Mouse (Mus musculus) bone marrow macrophage, adult 2 months (primary cell): ENCODE results near the gene Col4a1. TPM values are rescaled to one million over a fixed set of nuclear protein-coding genes. Genes with fewer than 3 reads are reported as not detected.

ENCODE experiments used
- H3K27ac ChIP-seq: 2 replicates; pipeline ENCODE4 v1.5.1; 2012; ENCODE audit warnings: low read depth, low read length; ENCODE audit not compliant: insufficient read depth
- H3K4me1 ChIP-seq: 2 replicates; pipeline ENCODE4 v1.6.1; 2012; ENCODE audit warnings: low read length; ENCODE audit not compliant: control insufficient read depth, insufficient read depth
- H3K4me3 ChIP-seq: 2 replicates; pipeline ENCODE4 v1.5.1; 2012; ENCODE audit warnings: mild to moderate bottlenecking, low read length, moderate library complexity; ENCODE audit not compliant: insufficient read depth
- CTCF ChIP-seq: IDR thresholded peaks from 2 replicates; pipeline ENCODE4 v1.5.1; 2012; ENCODE audit warnings: low read depth, mild to moderate bottlenecking, low read length, moderate library complexity
- POLR2A ChIP-seq: IDR thresholded peaks from 2 replicates; pipeline ENCODE4 v1.6.1; 2012; ENCODE audit warnings: mild to moderate bottlenecking, low read depth, low read length, borderline replicate concordance
- polyA plus RNA-seq: library from polyadenylated mRNA; stranded (reverse); fragments of >200 nt; gene quantifications from 2 replicates; pipeline ENCODE4 v1.2.4, GENCODE M21; 2012; ENCODE audit not compliant: missing spikeins, insufficient read depth, insufficient read length

Col4a1 gene
- polyA plus RNA-seq, 1 experiment, result 7.2 TPM

DNA sequence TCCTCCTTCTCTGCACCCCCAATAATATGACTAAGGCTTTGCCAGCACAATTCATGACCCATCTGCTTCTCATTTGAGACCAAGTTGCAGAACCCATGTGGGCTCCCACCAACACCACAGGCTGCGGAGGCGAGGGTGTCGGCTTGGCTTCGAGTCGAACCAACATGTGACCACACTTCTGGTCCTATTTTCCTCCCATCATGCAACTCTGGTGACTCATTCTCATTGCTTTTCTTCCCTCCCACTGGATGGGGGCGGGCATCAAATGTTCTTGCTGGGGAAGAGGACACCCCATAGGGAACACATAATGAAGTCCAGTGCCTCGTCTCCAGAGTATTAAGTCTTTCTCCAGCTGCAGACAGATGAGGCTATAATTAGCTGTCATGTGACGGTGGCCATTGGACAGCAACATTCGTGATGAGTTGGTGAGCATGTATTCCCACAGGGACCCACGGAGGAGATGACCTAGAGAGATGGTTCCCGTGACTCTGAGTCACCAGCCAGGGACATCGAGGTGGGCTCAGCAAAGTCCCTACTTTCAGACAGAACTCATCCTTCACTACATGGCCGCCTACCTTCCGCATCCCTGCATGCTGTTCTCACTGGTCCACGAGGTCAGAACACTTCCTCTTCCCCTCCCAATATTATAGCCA, 39.0 kb downstream of the Col4a1 start:
- TF ChIP-seq POLR2A (no peak), CTCF (no peak)
- Histone ChIP-seq H3K27ac (no peak overlapping the region), H3K4me3 (no peak overlapping the region), H3K4me1 (no peaks in the 10 kb centered on the region)

DNA sequence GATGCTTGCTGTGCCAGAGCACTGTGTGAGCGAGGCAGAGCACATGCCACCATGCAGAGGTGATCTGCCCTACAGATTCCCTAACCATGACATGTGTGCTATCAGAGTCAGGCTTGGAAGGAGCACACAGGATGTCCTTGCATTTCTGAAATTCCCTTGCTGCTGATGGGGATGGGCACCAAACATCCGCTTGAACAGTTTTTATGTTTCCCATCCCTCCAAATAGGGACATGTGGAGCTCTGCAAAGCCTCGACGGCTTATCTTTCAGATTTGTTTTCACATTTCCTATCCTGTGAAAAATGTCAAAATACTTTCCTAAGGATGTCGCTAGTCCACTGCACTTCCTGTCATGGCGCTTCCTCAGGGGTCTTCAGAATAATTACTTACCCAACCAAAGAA, 40.4 kb downstream of the Col4a1 start:
- Histone ChIP-seq H3K27ac (no peak overlapping the region), H3K4me3 (no peak overlapping the region), H3K4me1 (no peaks in the 10 kb centered on the region)
- TF ChIP-seq CTCF, result no peak
- TF ChIP-seq POLR2A, result no peak

DNA sequence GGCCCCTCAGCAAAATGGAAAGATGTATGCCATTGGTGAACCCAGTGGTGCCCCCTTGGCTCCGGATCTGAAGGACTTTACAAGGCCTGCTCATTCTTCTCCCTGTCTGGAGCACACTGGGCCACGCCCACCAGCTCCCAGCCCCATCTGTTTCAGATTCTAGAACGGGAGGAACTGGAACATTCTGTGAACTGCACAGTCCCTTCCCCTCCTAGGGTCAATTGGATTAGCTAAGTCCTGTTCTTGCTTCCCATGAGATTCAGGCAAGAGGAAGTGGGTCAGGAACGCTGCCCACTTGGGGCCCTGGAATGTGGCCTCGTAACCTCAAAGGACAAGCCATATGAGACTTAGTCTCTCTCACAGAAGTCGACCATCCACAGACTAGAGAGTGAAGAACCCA, 41.8 kb downstream of the Col4a1 start:
- Histone ChIP-seq H3K27ac (no peak overlapping the region), H3K4me3 (no peak overlapping the region), H3K4me1 (no peaks in the 10 kb centered on the region)
- no peak for TF ChIP-seq POLR2A
- TF ChIP-seq CTCF, result no peak

DNA sequence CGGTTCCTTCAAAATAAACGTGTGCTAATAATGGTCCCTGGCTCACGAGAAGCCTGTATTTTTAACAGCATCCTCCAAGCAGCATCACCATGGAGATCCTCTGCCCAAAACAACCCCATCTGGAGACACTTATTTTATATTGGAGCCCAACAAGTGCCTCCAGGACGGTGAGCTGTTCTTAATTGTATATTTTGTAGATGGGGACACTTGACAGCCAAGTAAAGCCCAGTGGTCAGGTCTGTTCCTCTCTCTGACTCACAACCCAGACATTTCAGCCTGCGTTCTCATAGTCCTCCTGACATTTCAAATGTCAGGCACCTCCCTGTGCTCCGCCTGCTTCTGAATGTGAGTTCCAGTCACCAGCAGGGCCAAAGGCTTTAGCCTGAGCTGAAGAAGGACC, 43.9 kb downstream of the Col4a1 start:
- Histone ChIP-seq H3K27ac (no peak overlapping the region), H3K4me1 (no peaks in the 10 kb centered on the region), H3K4me3 (no peak overlapping the region)
- no peak for TF ChIP-seq CTCF
- no peak for TF ChIP-seq POLR2A

DNA sequence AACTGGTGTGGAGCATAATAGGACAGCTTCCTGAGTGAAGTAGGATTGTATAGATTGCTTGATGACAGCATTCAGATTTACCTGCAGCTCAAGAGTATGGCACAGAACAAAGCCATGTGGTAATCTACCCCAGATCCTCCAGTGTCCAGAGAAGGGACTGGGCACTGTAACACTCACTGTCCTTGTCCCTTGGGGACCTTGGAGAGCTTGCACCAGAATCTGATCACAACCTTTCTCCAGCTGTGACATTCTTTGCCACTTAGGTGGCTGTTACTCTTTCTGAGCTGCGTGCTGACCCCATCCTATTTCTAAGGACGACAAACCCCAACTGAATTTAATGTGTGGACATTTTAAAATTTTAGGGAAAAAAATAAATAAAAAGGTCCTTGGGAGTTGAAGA, 46.2 kb downstream of the Col4a1 start:
- no peak overlapping the region for H3K4me3 ChIP-seq
- H3K27ac ChIP-seq, result no peak overlapping the region
- H3K4me1 ChIP-seq, result no peaks in the 10 kb centered on the region
- TF ChIP-seq CTCF (no peak), POLR2A (no peak)

DNA sequence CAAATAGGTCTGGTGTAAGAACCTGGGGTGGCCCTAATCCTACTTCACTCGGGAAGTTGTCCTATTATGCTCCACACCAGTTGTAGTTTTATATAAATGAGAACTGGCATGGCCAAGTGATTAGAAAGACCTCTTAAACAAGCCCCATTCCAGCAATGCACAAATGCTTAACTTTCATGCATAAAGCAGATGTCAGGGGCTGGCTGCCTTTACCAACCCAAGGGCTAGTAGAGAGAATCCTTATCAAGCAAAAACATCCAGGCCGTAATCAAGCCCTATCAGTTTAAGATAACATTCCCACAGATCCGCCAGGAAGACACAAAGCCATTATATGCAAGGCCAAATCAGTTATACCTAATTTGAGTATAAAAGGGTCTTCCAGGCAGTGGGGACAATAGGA, 46.7 kb downstream of the Col4a1 start:
- Histone ChIP-seq H3K4me1 (no peaks in the 10 kb centered on the region), H3K27ac (no peak overlapping the region), H3K4me3 (no peak overlapping the region)
- no peak for TF ChIP-seq CTCF
- TF ChIP-seq POLR2A, result no peak

DNA sequence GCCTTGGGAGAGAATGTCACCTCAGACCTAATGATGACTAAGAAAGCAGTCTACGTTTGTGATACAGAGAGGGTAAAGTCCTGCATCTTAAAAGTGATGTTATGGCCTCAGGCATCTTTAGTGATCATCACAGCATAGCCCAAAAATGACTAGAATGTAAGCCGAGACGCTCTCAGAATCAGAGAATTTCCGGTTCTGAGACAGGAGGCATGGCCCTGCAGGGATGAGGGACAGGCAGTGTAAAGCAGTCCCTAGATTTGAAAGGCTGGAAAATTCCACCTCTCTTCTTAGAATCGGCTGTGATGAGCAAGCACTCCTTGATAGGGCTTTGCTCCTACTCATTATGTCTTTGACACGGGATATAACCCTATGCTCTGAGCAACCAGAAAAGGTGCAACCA, 48.8 kb downstream of the Col4a1 start:
- H3K27ac ChIP-seq, result no peak overlapping the region
- TF ChIP-seq CTCF (no peak), POLR2A (no peak)
- no peak overlapping the region for H3K4me3 ChIP-seq
- H3K4me1 ChIP-seq, result no peaks in the 10 kb centered on the region

DNA sequence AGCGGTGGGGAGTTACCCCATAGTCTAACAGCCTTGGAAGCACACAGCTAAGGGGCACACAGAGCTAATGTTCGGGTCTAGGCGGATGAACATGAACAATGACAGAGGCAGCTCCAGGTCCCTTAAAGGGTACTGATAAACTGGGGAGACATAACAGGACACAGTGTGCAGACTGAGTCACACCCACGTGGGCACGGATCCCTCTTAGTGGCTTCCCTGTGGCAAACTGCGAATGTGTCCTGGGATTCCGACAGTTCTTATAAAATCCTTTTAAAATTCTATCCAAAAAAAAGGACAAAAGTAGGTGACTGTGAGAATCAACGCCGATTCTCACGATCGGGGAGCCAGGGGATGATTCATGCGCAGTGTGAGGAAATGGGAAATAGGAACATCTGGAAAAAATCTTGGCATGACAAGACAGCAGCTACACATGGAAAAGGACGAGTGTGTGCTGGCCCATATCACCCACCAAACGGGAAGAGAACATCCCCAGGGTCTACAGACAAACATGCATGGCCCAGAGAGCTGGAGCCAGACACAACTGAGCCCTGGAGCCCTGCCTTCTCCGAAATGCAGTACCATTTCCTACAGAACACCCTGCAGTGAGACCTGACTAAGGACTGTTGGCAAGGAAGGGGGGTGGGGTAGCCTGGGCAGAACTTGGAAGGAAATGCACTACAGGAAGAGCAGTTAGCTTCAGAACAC, 50.4 kb downstream of the Col4a1 start:
- H3K27ac ChIP-seq, result no peak overlapping the region
- TF ChIP-seq POLR2A, result no peak
- no peak overlapping the region for H3K4me3 ChIP-seq
- no peaks in the 10 kb centered on the region for H3K4me1 ChIP-seq

DNA sequence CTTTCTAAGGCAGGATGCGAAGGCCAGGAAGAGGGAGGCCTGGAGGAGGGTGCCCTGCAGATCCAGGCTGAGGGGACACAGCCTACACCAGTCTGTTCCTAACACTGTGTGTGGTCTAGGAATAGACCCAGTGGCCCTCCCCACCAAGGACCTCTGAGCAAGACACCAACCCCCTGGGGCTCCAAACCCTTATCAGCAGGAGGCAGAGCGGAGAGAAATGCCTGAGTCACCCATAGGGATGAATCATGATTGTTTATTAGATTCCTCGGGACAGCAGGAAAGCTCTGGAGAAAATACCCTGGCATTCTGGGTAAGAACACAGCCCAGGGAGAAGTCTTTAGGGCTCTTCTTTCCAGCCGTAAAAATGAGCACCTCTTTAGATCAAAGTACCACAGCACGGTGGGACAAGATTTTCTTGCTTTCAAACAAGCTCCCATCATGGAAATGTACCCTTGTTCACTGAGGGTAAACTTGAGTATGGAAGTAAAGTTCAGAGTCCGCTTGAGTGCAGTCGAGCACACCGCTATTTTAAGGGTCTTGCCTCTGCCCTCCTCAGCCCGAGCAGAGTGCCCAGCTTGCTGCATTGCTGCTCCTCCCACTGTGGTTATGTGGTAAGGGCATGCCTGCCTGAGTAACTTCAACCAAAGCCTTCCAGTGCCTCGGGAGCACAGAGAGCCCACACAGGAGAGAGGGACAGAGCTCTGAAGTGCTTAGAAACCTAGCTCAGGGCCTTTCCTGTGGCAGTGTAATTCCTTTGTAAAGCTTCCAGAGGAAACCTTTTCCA, 52.6 kb downstream of the Col4a1 start:
- Histone ChIP-seq H3K4me3 (no peak overlapping the region), H3K4me1 (no peaks in the 10 kb centered on the region), H3K27ac (no peak overlapping the region)
- TF ChIP-seq CTCF (no peak), POLR2A (no peak)

DNA sequence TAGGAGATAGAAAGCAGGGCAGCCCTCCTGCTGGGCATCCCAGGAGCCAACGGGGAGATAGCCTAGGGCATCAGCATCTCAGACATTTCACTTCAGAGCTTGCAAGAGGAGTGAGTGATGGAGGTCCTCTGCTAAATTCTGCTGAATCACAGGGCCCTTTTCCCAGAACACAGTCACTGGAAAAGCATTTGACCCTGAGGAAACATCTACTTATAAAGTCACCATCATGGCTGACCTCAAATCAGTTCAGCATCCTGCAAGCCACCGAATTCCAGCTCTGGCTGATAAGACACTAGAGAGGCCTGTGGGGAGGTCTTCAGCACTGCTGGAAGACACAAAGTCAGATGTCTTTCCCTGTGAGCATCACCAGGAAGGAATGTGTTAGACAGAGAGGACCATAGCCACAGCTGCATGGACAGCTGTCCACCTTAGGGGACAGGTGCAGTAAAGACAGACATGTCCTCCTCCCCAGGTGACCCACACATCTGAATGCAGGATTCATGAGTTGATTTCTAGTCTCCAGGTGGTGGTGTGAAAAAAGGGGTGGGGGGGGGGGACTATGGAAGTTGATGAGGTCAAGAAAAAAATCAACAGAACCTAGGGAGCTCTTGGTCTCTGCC, 54.0 kb downstream of the Col4a1 start:
- Histone ChIP-seq H3K27ac (no peak overlapping the region), H3K4me3 (no peak overlapping the region), H3K4me1 (no peaks in the 10 kb centered on the region)
- TF ChIP-seq POLR2A (no peak), CTCF (no peak)
